Mouse (Mus musculus): ENCODE results near the gene Adipoq.
A peak's percentile ranks its signal among the peaks of the same experiment; 100 is the strongest.

The Adipoq gene

DNA sequence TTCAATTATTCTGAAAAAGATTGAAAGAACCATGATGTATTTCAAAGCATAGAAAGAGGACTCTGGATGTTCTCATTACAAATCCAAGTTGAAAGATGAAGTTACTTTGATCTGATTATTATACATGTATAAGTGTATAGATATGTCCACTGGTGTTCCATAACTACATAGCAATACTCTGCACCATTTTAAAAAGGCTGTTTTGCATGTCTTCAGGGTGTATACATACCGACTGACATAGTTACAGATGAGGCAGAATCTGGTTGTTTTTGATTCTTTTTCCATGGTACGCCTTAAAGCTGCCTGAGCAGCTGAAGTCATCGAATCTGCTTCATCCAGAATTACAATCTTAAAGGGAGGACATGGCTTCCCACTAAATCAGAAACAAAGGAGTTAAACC lies 30.9 kb upstream of the Adipoq start:
- peak; percentile 18 for DNase-seq (ENCODE audit: low read depth)

DNA sequence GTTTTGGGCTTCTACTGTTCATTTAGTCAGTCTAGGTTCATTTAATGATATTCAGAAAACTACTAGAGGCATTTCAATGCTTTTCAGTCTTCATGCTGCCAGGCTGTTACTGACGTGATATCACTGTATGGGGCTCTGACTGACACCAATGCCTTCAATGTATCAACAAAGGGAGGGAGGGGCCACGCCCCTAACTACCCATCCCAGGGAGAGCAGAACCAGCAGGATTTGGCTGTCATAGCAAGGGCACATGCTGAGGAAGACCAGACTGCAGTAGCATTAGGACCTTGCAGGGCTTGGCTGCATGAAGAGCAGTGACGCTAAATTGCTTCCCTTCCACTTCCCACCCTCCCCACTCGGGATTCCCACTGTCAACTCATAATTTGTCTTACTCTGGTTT lies 29.2 kb upstream of the Adipoq start:
- no peak for DNase-seq (ENCODE audit: low read depth)

- DNase-seq (ENCODE audit: low read depth), result no peak
Measured at GRCm38 (mm10) chr16:23122446-23122845, 23.9 kb upstream of the Adipoq start.

DNA sequence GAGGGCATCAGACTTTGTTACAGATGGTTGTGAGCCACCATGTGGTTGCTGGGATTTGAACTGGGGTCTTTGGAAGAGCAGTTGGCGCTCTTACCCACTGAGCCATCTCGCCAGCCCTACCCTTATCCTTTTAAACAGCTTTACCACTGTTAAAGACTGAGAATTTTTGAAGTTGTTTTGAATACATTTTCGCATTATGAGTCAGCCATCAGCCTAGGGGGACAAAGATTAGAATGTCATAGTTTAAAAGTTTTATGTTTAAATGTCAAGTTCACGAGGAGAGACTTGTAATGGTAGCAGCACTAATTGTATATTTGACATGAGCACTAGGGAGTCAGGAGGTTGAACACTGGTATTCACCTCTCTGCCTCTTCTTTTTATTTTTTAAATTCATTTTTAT lies 23.2 kb upstream of the Adipoq start:
- peak; percentile 17 for DNase-seq (ENCODE audit: low read depth)

GRCm38 (mm10) chr16:23124398-23124797 lies 21.9 kb upstream of the Adipoq start:
- DNase-seq (ENCODE audit: low read depth), result no peak

DNA sequence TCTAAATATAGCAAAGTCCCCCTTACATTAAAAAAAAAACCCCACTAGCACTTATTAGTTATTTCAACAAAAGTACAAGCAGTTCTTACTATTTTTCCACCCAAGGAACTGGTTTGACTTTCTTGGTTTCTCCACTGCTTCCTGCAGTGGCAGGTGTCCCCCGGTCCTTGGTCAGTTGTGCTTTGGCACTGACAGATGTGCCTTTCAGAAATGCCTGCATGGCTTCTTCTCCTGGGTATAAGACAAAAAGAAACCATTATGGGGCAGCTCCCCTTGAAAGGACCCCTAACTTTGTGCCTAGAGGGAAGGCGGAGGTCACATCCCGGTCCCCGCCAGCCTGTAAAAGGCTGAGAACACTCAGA lies 19.0 kb upstream of the Adipoq start:
- no peak for DNase-seq (ENCODE audit: low read depth)

DNA sequence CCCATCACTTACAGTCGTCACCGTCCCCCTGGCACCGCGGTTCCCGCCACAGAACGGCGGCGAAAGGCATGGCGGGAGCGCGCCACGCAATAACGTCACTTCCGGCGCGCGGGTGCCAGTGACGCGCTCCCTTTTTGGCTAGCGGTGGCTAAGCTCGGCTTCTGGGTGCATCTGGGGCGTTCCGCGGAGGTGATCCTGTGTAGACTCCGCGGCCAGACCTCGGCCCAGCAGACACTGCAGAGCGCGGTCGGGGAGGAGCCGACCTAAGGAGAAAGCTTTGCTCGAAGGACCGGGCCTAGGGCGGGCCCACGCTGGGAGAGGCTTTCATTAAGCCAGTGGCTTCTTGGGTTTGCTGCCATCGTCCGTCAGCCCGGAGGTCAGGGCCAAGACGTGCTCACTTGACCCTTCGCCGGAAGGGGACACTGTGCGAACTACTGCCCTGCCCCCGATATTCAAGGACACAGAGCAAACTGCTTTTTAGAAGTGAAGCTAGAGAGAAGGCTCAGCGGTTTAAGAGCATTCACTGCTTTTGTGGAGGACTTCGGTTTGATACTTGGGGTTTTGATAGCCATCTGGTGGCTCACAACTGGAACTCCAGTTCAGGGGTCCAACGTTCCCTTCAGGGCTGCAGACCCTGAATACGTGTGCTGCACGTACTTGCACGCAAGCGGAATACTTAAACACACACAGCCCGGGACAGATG lies 18.5 kb upstream of the Adipoq start, which contains the start of gene Rfc4:
Rfc4 (minus strand) TSS at position 65 of the 703 bp plus-strand sequence.
- DNase-seq (ENCODE audit: low read depth), result peak; percentile 91

DNA sequence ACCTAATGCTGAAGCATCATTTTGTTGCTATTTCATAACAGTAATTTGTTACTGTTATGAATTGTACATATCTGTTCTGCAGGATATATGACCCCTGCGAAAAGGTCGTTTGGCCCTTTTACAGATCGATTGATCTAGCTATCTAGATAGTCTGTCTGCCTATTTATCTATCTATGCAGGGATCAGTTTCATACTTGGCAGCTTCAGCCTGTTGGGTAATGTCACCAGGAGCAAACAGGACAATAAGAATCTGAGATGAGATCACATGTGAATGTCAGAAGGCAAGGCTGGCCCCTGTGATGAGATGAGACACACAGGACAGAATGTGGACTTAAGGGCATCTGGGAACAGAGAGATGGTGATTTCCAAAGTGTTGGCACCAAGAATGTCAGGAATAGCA lies 16.0 kb upstream of the Adipoq start:
- DNase-seq (ENCODE audit: low read depth), result no peak

DNA sequence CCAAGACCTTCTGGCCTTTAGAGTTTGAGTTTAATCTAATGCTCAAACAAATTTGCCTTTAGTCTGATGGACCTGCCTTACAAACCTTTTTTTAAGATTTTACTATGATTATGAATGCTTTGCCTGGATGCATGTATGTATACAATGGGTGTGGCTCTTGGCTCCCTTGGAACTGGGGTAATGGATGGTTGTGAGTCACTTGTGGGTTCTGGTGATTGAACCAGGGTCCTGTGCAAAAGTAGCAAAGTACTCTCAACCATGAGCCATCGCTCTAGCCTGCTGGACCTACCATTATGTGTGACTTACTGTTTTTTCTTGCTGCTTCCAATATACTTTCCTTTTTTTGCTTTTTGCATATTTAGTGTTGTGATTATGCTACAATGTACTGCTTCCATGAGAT lies 14.0 kb upstream of the Adipoq start:
- DNase-seq (ENCODE audit: low read depth), result peak; percentile 14

DNA sequence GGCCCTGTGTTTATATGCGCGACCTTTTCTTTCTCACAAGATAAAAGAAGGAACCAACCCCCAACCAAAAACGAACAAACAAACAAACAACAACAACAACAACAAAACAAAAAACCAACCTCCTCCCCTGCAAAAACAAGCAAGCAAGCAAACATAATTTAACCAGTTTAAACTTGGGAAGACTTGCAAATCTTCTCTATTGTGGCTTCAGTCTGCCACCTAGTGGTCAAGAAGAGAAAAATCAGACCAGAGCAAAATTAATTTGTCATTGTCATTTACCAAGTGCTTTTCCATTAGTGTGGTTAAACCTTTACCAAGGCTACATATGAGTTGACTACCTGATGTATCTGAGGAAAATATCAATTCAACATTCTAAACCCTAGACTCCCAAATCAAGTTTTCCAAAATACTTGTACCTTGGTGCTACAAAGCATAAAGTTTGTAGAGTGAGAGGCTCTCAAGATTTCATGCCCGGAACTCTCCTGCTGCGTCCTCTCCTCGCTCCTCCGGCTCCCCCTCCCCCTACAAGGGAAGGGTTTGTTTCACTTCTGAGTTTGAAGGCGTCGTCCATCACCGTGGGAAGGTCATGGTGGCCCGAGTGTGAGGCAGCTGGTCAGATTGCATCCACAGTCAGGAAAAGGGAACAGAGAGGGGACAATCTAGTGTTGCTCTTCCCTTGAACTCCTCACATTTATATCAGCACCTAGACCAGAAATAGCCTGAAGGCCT lies 10.8 kb upstream of the Adipoq start:
- DNase-seq (ENCODE audit: low read depth), result peak; percentile 85

GRCm38 (mm10) chr16:23136406-23136970 lies 9.8 kb upstream of the Adipoq start:
- peak; percentile 85 for DNase-seq (ENCODE audit: low read depth)

DNA sequence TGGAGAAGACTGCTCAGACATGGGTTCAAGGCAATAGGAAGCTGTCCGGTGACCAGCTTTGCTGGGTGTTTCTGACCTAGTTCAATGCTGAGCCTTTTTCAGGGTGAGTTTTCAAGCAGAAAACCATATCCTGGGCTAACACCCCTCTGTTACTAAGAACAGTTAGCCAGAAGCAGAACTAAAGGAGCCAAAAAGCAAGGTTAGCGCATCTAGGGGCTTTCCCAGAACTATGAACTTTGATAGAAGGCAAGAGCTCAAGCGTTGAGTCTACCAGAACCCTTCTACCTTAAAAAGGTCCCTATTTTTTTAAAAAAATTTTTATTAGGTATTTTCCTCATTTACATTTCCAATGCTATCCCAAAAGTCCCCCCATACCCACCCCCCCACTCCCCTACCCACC lies 5.4 kb upstream of the Adipoq start:
- no peak for DNase-seq (ENCODE audit: low read depth)

DNA sequence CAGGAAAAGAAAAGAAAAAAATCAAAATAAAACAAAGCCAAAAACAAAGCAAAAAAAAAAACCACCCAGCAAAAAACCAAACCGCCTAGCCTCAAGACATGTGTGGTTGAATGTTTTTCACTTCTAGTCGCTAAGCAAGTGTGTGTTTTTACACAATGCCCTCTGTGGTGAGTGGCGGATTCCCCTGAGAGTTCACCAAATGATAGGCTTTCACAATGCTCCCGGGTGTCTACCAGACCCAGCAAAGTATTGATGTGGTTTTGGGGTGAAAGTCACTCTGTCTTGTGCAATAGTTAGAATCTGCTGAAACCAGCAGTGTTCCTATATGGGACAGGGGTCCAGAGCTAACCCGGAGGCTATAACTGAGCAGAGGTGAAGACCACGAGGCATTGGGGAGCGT lies 2.0 kb upstream of the Adipoq start:
- peak; percentile 84 for DNase-seq (ENCODE audit: low read depth)

GRCm38 (mm10) chr16:23145211-23145610 lies 1.1 kb upstream of the Adipoq start:
- no peak for DNase-seq (ENCODE audit: low read depth)

GRCm38 (mm10) chr16:23148936-23149335 lies 2.6 kb downstream of the Adipoq start:
- no peak for DNase-seq (ENCODE audit: low read depth)

DNA sequence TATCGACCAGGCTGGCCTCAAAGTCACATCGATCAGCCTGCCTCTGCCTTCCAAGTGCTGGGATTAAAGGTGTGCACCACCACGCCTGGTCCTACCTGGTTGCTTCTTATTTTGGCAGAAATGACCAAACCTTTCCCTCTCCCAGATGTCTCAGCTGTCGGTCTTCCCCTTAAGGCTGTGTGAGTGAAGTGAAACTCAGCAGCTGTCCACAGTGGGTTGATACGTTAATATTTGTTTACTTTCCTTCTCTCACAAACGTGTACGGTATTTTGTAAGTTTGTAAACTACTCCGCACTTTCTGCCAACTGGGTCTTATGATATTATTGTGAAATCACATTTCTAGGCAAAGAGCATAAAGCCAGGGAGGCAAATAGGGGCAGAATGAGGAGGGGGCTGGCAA lies 3.1 kb downstream of the Adipoq start:
- no peak for DNase-seq (ENCODE audit: low read depth)

- DNase-seq (ENCODE audit: low read depth), result peak; percentile 52
Measured at GRCm38 (mm10) chr16:23151423-23151822, 5.1 kb downstream of the Adipoq start.

- DNase-seq (ENCODE audit: low read depth), result no peak
Measured at GRCm38 (mm10) chr16:23154261-23154660, 7.9 kb downstream of the Adipoq start.

DNA sequence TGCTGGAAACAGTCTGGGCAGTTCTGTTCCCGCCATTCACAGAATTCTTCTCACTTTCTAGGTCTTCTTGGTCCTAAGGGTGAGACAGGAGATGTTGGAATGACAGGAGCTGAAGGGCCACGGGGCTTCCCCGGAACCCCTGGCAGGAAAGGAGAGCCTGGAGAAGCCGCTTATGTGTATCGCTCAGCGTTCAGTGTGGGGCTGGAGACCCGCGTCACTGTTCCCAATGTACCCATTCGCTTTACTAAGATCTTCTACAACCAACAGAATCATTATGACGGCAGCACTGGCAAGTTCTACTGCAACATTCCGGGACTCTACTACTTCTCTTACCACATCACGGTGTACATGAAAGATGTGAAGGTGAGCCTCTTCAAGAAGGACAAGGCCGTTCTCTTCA lies 10.7 kb downstream of the Adipoq start:
- DNase-seq (ENCODE audit: low read depth), result no peak

DNA sequence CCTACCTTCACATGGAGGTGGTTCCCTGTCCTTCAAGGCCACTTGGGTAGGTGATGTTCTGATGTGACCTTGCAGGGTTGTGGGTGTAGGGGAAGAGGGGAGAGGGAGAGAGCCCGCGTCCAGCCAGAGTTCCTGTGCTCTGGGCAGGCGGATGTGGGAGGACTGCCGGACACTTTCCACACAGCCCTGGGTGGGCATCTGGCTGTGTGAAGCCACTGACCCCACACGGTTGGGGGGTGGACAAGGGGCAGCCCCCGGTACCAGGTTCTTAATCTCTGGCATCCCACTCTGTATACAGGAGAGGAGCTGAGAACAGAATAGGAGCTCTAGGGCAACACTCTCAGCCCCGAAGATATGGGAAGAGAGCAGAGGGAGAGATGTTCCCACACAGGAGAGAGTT lies 12.0 kb downstream of the Adipoq start:
- no peak for DNase-seq (ENCODE audit: low read depth)

GRCm38 (mm10) chr16:23158957-23159356 lies 12.6 kb downstream of the Adipoq start:
- DNase-seq (ENCODE audit: low read depth), result no peak

- DNase-seq (ENCODE audit: low read depth), result peak; percentile 79
Measured at GRCm38 (mm10) chr16:23159749-23160148, 13.4 kb downstream of the Adipoq start.

DNA sequence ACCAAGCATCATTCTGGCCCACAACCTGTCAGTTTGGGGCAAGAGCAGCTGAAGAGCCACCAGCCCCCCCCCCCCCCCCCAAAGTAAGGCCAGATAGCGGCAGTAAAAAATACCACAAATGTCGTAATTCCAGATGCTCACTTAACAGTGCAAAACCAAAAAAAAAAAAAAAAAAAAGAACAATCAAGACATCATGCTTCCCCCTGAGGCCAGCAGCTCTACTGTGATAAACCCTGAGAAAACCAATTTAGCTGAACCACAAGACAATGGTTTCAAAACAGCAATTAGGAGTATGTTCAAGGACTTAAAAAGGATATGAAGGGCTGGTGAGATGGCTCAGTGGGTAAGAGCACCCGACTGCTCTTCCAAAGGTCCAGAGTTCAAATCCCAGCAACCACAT lies 15.8 kb downstream of the Adipoq start:
- peak; percentile 94 for DNase-seq (ENCODE audit: low read depth)

Measured in 416B (cell line).